Mouse (Mus musculus): Measurements from ENCODE around the gene Cd37.
A peak's percentile ranks its signal among the peaks of the same experiment; 100 is the strongest.
"Not testable (repeated sequence)": the region's sequence is repeated elsewhere in the genome, so short reads cannot be mapped to it uniquely, and the experiment has no call there.

Cd37 gene

GRCm38 (mm10) chr7:45238723-45239496, at the start of gene Cd37:
Gene Cd37 (minus strand): TSS chr7:45239115.
- no peak for DNase-seq (ENCODE audit: low spot score)

GRCm38 (mm10) chr7:45286486-45286885, 47.6 kb upstream of the Cd37 start:
- no peak for DNase-seq (ENCODE audit: low spot score)

- DNase-seq (ENCODE audit: low spot score): peak; percentile 80
These were observed 38.3 kb upstream of the Cd37 start, which contains the start of gene Slc6a21 for GRCm38 (mm10) chr7:45277136-45277760. Gene Slc6a21 (plus strand): TSS chr7:45277513.

- DNase-seq (ENCODE audit: low spot score): no peak
These were observed 34.8 kb upstream of the Cd37 start for GRCm38 (mm10) chr7:45273672-45274071.

- DNase-seq (ENCODE audit: low spot score): no peak
These were observed 34.0 kb upstream of the Cd37 start for GRCm38 (mm10) chr7:45272786-45273412.

- no peak for DNase-seq (ENCODE audit: low spot score)
These were observed 26.6 kb upstream of the Cd37 start for GRCm38 (mm10) chr7:45265518-45265917.

GRCm38 (mm10) chr7:45264348-45264747, 25.4 kb upstream of the Cd37 start:
- DNase-seq (ENCODE audit: low spot score): no peak

GRCm38 (mm10) chr7:45263006-45263607, 24.2 kb upstream of the Cd37 start:
- DNase-seq (ENCODE audit: low spot score): no peak

GRCm38 (mm10) chr7:45262266-45262665, 23.4 kb upstream of the Cd37 start:
- no peak for DNase-seq (ENCODE audit: low spot score)

- DNase-seq (ENCODE audit: low spot score): no peak
These were observed 20.4 kb upstream of the Cd37 start for GRCm38 (mm10) chr7:45259281-45259680.

GRCm38 (mm10) chr7:45257063-45257840, 18.3 kb upstream of the Cd37 start:
- peak; percentile 4 for DNase-seq (ENCODE audit: low spot score)

- not testable (repeated sequence) for DNase-seq (ENCODE audit: low spot score)
These were observed 16.9 kb upstream of the Cd37 start for GRCm38 (mm10) chr7:45255822-45256221.

- no peak for DNase-seq (ENCODE audit: low spot score)
These were observed 14.9 kb upstream of the Cd37 start for GRCm38 (mm10) chr7:45253806-45254205.

GRCm38 (mm10) chr7:45247666-45248065, 8.8 kb upstream of the Cd37 start:
- DNase-seq (ENCODE audit: low spot score): no peak

- no peak for DNase-seq (ENCODE audit: low spot score)
These were observed 2.5 kb upstream of the Cd37 start for GRCm38 (mm10) chr7:45241389-45241749.

- peak; percentile 84 for DNase-seq (ENCODE audit: low spot score)
These were observed 1.9 kb upstream of the Cd37 start, which contains the start of gene Slc6a16 for GRCm38 (mm10) chr7:45240633-45241388. Gene Slc6a16 (plus strand): TSS chr7:45241085.

GRCm38 (mm10) chr7:45240109-45240508, 1.2 kb upstream of the Cd37 start:
- no peak for DNase-seq (ENCODE audit: low spot score)

GRCm38 (mm10) chr7:45237747-45238699, 892 bp downstream of the Cd37 start:
- DNase-seq (ENCODE audit: low spot score): peak; percentile 4

- no peak for DNase-seq (ENCODE audit: low spot score)
These were observed 3.2 kb downstream of the Cd37 start for GRCm38 (mm10) chr7:45235656-45236180.
